Mouse (Mus musculus) neural tube, embryonic 12.5 days (tissue): ENCODE measurements around the gene Myadm. TPM values are rescaled to one million over a fixed set of nuclear protein-coding genes. Genes with fewer than 3 reads are reported as not detected.
"Not testable (repeated sequence)": the region's sequence is repeated elsewhere in the genome, so short reads cannot be mapped to it uniquely, and the experiment has no call there.

Source experiments
- ATAC-seq: fragments of 200-750 bp; cut with Nextera tagmentation; 2 replicates; pipeline ENCODE4 v1.8.0; 2017; ENCODE audit warnings: low read depth, mild to moderate bottlenecking, moderate TSS enrichment, moderate library complexity; ENCODE audit not compliant: low FRiP score
- H3K27ac ChIP-seq: fragments of 300-500 bp; sonication (generic); 2 replicates; pipeline ENCODE4 v1.5.1; 2016
- H3K27me3 ChIP-seq: fragments of 300-500 bp; sonication (generic); replicated peaks from 2 replicates; pipeline ENCODE4 v1.6.1; 2016; ENCODE audit warnings: mild to moderate bottlenecking
- H3K36me3 ChIP-seq: fragments of 300-500 bp; sonication (generic); 2 replicates; pipeline ENCODE4 v1.6.1; 2016; ENCODE audit warnings: mild to moderate bottlenecking
- H3K4me1 ChIP-seq: fragments of 300-500 bp; sonication (generic); 2 replicates; pipeline ENCODE4 v1.6.1; 2016
- H3K4me2 ChIP-seq: fragments of 300-500 bp; sonication (generic); replicated peaks from 2 replicates; pipeline ENCODE4 v1.6.1; 2016; ENCODE audit warnings: mild to moderate bottlenecking
- H3K4me3 ChIP-seq: fragments of 300-500 bp; sonication (generic); 2 replicates; pipeline ENCODE4 v1.5.1; 2016
- H3K9ac ChIP-seq: fragments of 300-500 bp; sonication (generic); 2 replicates; pipeline ENCODE4 v1.6.1; 2016; ENCODE audit warnings: mild to moderate bottlenecking
- H3K9me3 ChIP-seq: fragments of 300-500 bp; sonication (generic); 2 replicates; pipeline ENCODE4 v1.6.1; 2016; ENCODE audit warnings: mild to moderate bottlenecking
- WGBS: fragments of 180-500 bp; shearing (Covaris S2); methylation state at CpG from one replicate; pipeline ENCODE4 v1.1.7; 2016; 5-methylcytosine and 5-hydroxymethylcytosine counted together
- polyA plus RNA-seq: library from polyadenylated mRNA; unstranded; fragments of >200 nt; fragmentation: Nextera tagmentation; extraction: Ambion mirVana; gene quantifications from 2 replicates; pipeline ENCODE4 v1.2.1, GENCODE M21; 2016

The Myadm gene
- polyA plus RNA-seq, 1 experiment from 2014 or later, result 37.2 TPM

- H3K4me3 ChIP-seq, result no peak overlapping the region
- H3K9ac ChIP-seq, result no peak overlapping the region
- no peak overlapping the region for H3K27ac ChIP-seq
- H3K4me2 ChIP-seq, result no peak overlapping the region
- H3K4me1 ChIP-seq, result no peaks in the 10 kb centered on the region
- no peak for ATAC-seq
- 70% methylated on average over 6 of the region's 6 CpGs for WGBS
- no peaks in the 10 kb centered on the region for H3K27me3 ChIP-seq
- no peaks in the 10 kb centered on the region for H3K9me3 ChIP-seq
- no peaks in the 10 kb centered on the region for H3K36me3 ChIP-seq
These were observed 13.3 kb upstream of the Myadm start for GRCm38 (mm10) chr7:3275455-3276170.

DNA sequence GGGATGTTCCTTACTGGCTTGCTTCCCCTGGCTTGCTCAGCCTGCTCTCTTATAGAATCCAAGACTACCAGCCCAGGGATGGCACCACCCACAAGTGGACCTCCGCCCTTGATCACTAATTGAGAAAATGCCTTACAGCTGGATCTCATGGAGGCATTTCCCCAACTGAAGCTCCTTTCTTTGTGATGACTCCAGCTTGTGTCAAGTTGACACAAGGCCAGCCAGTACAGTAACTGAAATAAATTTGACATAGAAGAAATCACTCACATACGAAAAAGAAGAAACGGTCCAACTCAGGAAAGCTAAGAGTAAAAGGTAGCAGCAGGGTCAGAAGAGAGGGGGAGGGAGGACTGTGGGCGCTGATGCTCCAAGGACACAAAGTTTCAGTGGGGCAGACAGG, 12.1 kb upstream of the Myadm start:
- ATAC-seq, H3K27ac ChIP-seq, H3K4me1 ChIP-seq, H3K4me2 ChIP-seq, H3K27me3 ChIP-seq, H3K4me3 ChIP-seq, H3K9ac ChIP-seq, H3K36me3 ChIP-seq, H3K9me3 ChIP-seq: not testable (repeated sequence)
- 66% methylated on average over 4 of the region's 4 CpGs for WGBS

DNA sequence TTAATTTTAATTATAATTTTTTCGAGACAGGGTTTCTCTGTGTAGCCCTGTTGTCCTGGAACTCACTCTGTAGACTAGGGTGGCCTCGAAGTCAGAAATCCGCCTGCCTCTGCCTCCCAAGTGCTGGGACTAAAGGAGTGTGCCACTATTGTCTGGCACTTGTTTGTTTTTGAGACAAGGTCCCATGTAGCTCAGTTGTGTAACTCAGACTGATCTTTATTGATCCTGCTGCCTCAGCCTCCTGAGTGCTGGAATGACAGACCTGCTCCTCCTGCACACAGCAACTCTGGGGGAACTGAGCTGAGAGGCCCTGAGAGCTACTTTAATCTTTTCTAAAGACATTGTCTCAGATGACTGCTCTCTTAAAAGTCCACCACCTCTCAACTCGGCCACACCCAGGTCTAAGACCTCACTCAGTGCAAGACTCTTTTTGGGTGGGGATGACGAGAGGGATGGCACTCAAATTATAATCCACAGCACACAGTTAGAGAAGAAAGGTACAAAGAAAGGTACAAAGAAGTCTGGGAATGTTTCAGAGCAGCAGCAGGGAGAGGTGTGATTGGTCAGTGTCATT, 8.7 kb upstream of the Myadm start:
- no peak overlapping the region for H3K4me3 ChIP-seq
- H3K4me1 ChIP-seq, result no peaks in the 10 kb centered on the region
- H3K4me2 ChIP-seq, result no peak overlapping the region
- no peak for ATAC-seq
- H3K36me3 ChIP-seq, result no peaks in the 10 kb centered on the region
- H3K9me3 ChIP-seq, result no peaks in the 10 kb centered on the region
- H3K27me3 ChIP-seq, result no peaks in the 10 kb centered on the region
- no peak overlapping the region for H3K9ac ChIP-seq
- 76% methylated on average over 5 of the region's 5 CpGs for WGBS
- H3K27ac ChIP-seq, result no peak overlapping the region

GRCm38 (mm10) chr7:3280654-3281153, 8.2 kb upstream of the Myadm start:
- no peak overlapping the region for H3K9ac ChIP-seq
- H3K36me3 ChIP-seq, result no peaks in the 10 kb centered on the region
- H3K27ac ChIP-seq, result no peak overlapping the region
- no peak overlapping the region for H3K4me3 ChIP-seq
- H3K4me2 ChIP-seq, result no peak overlapping the region
- no peak for ATAC-seq
- H3K4me1 ChIP-seq, result no peaks in the 10 kb centered on the region
- H3K27me3 ChIP-seq, result no peaks in the 10 kb centered on the region
- H3K9me3 ChIP-seq, result no peaks in the 10 kb centered on the region
- 64% methylated on average over 8 of the region's 8 CpGs for WGBS

DNA sequence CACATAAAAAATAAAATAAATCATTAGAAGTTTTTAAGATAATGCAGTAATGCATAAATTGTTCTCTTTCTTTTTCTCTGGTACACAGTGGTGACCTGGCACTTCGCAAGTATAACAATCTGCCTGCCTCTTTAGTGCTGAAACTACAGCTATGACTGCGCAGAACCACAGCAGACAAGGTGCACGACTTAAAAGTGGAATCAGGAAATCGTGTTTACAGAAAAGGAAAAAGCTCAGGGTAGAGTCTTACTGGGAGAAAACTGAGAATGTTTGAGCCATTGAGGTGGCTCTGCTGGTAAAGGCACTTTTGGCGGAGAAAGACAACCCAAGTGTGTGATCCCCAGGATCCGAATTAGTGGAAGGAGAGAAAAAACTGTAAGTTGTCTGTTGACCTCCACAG, 7.1 kb upstream of the Myadm start:
- WGBS, result 86% methylated on average over 6 of the region's 6 CpGs

DNA sequence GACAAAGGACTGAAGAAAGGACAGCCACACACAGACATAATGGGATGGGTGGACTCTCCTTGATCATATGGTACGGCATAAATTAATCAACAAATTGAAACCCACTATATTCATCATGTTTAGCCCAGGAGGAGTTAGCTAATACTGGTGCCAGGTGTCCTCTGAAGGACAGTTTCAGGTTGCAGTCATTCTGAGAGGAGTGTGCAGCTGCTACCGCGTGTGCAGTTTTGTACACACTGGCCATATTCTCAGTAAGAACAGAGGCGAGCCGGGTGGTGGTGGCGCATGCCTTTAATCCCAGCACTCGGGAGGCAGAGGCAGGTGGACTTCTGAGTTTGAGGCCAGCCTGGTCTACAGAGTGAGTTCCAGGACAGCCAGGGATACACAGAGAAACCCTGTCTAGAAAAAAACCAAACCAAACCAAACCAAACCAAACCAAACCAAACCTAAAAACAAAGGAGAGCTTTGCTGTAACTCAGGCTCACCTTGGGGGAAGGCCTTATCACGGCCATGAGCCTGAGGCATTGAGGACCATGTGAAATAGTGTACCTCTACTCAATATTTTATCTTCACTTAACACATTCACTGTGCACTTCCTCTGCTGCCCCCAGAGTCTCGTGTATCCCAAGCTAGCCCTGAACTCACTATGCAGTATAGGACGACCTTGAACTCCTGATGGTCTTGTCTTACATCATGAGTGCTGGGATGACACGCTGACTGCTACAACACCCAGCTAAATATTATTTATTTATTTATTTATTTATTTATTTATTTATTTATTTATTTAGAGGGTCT, 5.6 kb upstream of the Myadm start:
- H3K4me1 ChIP-seq, result no peaks in the 10 kb centered on the region
- 89% methylated on average over 11 of the region's 11 CpGs for WGBS
- no peak overlapping the region for H3K27ac ChIP-seq
- no peak overlapping the region for H3K4me3 ChIP-seq
- ATAC-seq, result no peak
- no peak overlapping the region for H3K9ac ChIP-seq
- no peak overlapping the region for H3K4me2 ChIP-seq
- no peaks in the 10 kb centered on the region for H3K27me3 ChIP-seq
- H3K36me3 ChIP-seq, result no peaks in the 10 kb centered on the region
- no peaks in the 10 kb centered on the region for H3K9me3 ChIP-seq

More for the DNA sequence above, 7.1 kb upstream of the Myadm start:
- Histone ChIP-seq H3K9ac (no peak overlapping the region), H3K27ac (no peak overlapping the region), H3K9me3 (no peaks in the 10 kb centered on the region), H3K4me3 (no peak overlapping the region), H3K4me2 (no peak overlapping the region), H3K4me1 (no peaks in the 10 kb centered on the region), H3K27me3 (no peaks in the 10 kb centered on the region), H3K36me3 (no peaks in the 10 kb centered on the region)
- ATAC-seq, result no peak

DNA sequence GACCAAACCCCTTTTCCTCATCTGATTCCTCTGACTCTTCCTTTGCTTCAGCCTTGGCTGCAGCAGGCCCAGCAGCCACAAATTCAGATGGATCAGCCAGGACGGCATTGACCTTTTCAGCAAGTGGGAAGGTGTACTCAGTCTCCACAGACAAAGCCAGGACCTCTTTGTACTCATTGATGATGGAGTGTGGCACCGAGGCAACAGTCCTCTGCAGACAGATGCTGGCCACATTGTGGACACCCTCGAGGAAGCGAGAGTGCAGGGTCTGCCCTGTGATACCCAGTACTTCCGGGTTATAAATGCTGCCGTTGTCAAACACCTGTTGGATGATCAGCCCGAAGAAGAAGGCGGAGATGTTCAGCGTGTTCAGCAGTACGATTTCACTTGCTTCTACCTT, 4.3 kb upstream of the Myadm start:
- 85% methylated on average over 10 of the region's 10 CpGs for WGBS
- H3K9me3 ChIP-seq, result no peaks in the 10 kb centered on the region
- ATAC-seq, result no peak

GRCm38 (mm10) chr7:3286036-3286435, 2.8 kb upstream of the Myadm start:
- 96% methylated on average over 5 of the region's 5 CpGs for WGBS
- Histone ChIP-seq H3K4me2 (no peak overlapping the region), H3K36me3 (no peaks in the 10 kb centered on the region), H3K4me1 (peaks cover 18% of the 10 kb centered on the region; the same call in 1 of the 2 replicates), H3K4me3 (no peak overlapping the region), H3K27ac (no peak overlapping the region), H3K27me3 (no peaks in the 10 kb centered on the region), H3K9me3 (no peaks in the 10 kb centered on the region), H3K9ac (no peak overlapping the region)
- no peak for ATAC-seq

More for the DNA sequence above, 4.3 kb upstream of the Myadm start:
- H3K9ac ChIP-seq, result no peak overlapping the region
- H3K36me3 ChIP-seq, result no peaks in the 10 kb centered on the region
- no peak overlapping the region for H3K27ac ChIP-seq
- no peak overlapping the region for H3K4me2 ChIP-seq
- peaks cover 4% of the 10 kb centered on the region; the same call in 1 of the 2 replicates for H3K4me1 ChIP-seq
- no peaks in the 10 kb centered on the region for H3K27me3 ChIP-seq
- no peak overlapping the region for H3K4me3 ChIP-seq

DNA sequence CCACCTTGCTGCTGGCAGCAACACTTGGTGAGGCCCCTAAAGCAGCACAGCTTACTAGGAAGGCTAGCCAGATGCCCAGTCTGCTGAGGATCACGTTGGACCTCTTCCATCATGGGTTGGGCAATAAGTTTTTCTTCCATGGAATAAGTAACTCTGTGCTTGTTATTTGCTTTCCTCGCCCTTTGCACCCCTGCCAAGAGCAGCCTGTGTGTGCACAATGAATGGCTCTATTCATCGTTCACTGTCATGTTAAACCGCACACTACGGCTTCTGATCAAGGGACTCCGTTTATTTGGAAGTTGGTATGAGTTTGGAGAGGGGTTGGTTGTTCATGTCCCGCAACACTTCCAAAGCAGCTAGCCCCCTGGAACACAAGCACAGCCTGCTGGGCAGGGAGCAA, 1.7 kb upstream of the Myadm start:
- H3K27ac ChIP-seq, result no peak overlapping the region

GRCm38 (mm10) chr7:3290257-3291033, 1.6 kb downstream of the Myadm start:
- Histone ChIP-seq H3K9ac (peak overlapping the region; percentile 6; the same call in 1 of the 2 replicates), H3K4me2 (peak overlapping the region; percentile 63), H3K27me3 (no peaks in the 10 kb centered on the region), H3K27ac (0 out of 2 replicates have a peak overlapping the region, but pooled peaks have one; percentile 11), H3K4me1 (peaks cover 28% of the 10 kb centered on the region; the same call in 1 of the 2 replicates), H3K9me3 (no peaks in the 10 kb centered on the region), H3K4me3 (peak overlapping the region; percentile 39), H3K36me3 (0 out of 2 replicates have a peak, but pooled peaks cover 6% of the 10 kb centered on the region)
- WGBS, result under 1% methylated on average over 18 of the region's 18 CpGs
- peak; percentile 93 for ATAC-seq

More for the DNA sequence above, 1.7 kb upstream of the Myadm start:
- WGBS, result 66% methylated on average over 7 of the region's 7 CpGs
- no peak for ATAC-seq
- Histone ChIP-seq H3K9me3 (no peaks in the 10 kb centered on the region), H3K36me3 (no peaks in the 10 kb centered on the region), H3K9ac (no peak overlapping the region), H3K4me3 (no peak overlapping the region), H3K27me3 (no peaks in the 10 kb centered on the region), H3K4me2 (no peak overlapping the region), H3K4me1 (peaks cover 22% of the 10 kb centered on the region; the same call in 1 of the 2 replicates)

DNA sequence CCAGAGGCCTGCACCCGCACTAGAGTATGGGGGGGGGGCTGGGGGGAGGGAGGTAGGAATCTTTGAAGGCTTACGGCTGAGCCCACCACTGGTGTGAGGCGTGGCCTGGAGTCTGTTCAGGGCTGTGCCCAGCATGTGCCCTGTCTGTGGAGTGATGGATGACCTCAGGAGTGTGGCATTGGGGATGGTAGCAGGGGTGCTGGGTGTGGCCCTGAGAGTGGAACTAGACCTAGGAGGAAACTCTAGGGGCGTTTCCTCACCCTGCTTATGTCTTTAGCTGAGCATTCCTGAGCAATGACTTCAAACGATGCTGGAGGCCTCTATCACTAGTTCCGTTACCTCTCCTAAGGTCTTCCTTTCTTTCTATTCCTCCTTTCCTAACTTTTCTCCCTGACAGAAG, 2.3 kb downstream of the Myadm start:
- 0 out of 2 replicates have a peak overlapping the region, but pooled peaks have one; percentile 13 for H3K9ac ChIP-seq
- no peaks in the 10 kb centered on the region for H3K27me3 ChIP-seq
- no peak overlapping the region for H3K27ac ChIP-seq
- peaks cover 28% of the 10 kb centered on the region; the same call in 1 of the 2 replicates for H3K4me1 ChIP-seq
- peak overlapping the region; percentile 63 for H3K4me2 ChIP-seq
- ATAC-seq, result peak; percentile 4; the same call in 1 of the 2 replicates
- no peaks in the 10 kb centered on the region for H3K9me3 ChIP-seq
- peak overlapping the region; percentile 39 for H3K4me3 ChIP-seq
- H3K36me3 ChIP-seq, result 0 out of 2 replicates have a peak, but pooled peaks cover 6% of the 10 kb centered on the region
- 24% methylated on average over 6 of the region's 6 CpGs for WGBS
